Mouse (Mus musculus) hindbrain, embryonic 16.5 days (tissue): ENCODE measurements at regions not wholly inside any gene's neighbourhood (a gene's known extent, or its start where the extent isn't known, plus 50 kb on each side); places are given as distances from the start of the nearest gene placed in this dataset.

ENCODE experiments used
- ATAC-seq: fragments of 200-750 bp; cut with Nextera tagmentation; 2 replicates; pipeline ENCODE4 v1.8.0; 2017; ENCODE audit warnings: moderate TSS enrichment, moderate library complexity
- H3K27ac ChIP-seq: fragments of 300-500 bp; sonication (generic); 2 replicates; pipeline ENCODE4 v1.5.1; 2014; ENCODE audit warnings: low read depth, mild to moderate bottlenecking, control low read depth, low read length, moderate library complexity
- H3K27me3 ChIP-seq: fragments of 300-500 bp; sonication (generic); replicated peaks from 2 replicates; pipeline ENCODE4 v1.6.1; 2014; ENCODE audit warnings: low read length; ENCODE audit not compliant: control insufficient read depth, insufficient read depth
- H3K36me3 ChIP-seq: fragments of 300-500 bp; sonication (generic); 2 replicates; pipeline ENCODE4 v1.6.1; 2014; ENCODE audit warnings: mild to moderate bottlenecking, low read length, moderate library complexity, mixed read lengths; ENCODE audit not compliant: control insufficient read depth, insufficient read depth
- H3K4me1 ChIP-seq: fragments of 300-500 bp; sonication (generic); 2 replicates; pipeline ENCODE4 v1.6.1; 2014; ENCODE audit warnings: low read depth, low read length; ENCODE audit not compliant: control insufficient read depth, insufficient read depth
- H3K4me2 ChIP-seq: fragments of 300-500 bp; sonication (generic); 2 replicates; pipeline ENCODE4 v1.6.1; 2014; ENCODE audit warnings: mild to moderate bottlenecking, low read length, control low read depth, moderate library complexity
- H3K4me3 ChIP-seq: fragments of 300-500 bp; sonication (generic); 2 replicates; pipeline ENCODE4 v1.5.1; 2014; ENCODE audit warnings: mild to moderate bottlenecking, low read length, control low read depth, moderate library complexity
- H3K9ac ChIP-seq: fragments of 300-500 bp; sonication (generic); 2 replicates; pipeline ENCODE4 v1.6.1; 2014; ENCODE audit warnings: low read depth, mild to moderate bottlenecking, control low read depth, low read length, moderate library complexity
- H3K9me3 ChIP-seq: fragments of 300-500 bp; sonication (generic); 2 replicates; pipeline ENCODE4 v1.6.1; 2014; ENCODE audit warnings: mild to moderate bottlenecking, low read length, moderate library complexity; ENCODE audit not compliant: control insufficient read depth
- WGBS: fragments of 180-500 bp; shearing (Covaris S2); extraction: QIAGEN DNeasy Blood & Tissue Kit; methylation state at CpG from one replicate; pipeline ENCODE4 v1.1.7; 2014; 5-methylcytosine and 5-hydroxymethylcytosine counted together

GRCm38 (mm10) chr1:155006099-155006498 lies 93.3 kb downstream of the Ier5 start:
- WGBS, result 88% methylated on average over 10 of the region's 10 CpGs
- Histone ChIP-seq H3K9ac (no peak overlapping the region), H3K4me3 (no peak overlapping the region), H3K27ac (no peak overlapping the region), H3K4me2 (no peak overlapping the region), H3K36me3 (no peaks in the 10 kb centered on the region), H3K27me3 (no peaks in the 10 kb centered on the region), H3K9me3 (no peaks in the 10 kb centered on the region), H3K4me1 (no peaks in the 10 kb centered on the region)
- ATAC-seq, result no peak

DNA sequence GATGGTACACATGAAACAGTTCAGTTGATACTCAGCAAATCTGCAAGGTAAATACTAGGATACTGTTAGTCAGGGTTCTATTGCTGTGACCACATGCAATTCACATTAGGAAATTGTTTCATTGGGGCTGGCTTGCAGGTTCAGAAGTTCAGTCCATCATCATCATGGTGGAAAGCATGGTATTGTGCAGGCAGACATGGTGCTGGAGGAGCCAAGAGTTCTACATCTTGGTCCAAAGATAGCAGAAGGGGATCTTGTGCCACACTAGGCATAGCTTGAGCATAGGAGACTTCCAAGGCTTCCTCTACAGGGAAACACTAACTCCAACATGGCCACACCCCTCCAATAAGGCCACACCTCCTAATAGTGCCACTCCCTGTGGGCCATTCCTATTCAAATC lies 99.1 kb downstream of the Ier5 start:
- H3K36me3 ChIP-seq, result no peaks in the 10 kb centered on the region
- no peaks in the 10 kb centered on the region for H3K27me3 ChIP-seq
- H3K4me1 ChIP-seq, result peaks cover 3% of the 10 kb centered on the region; the same call in 1 of the 2 replicates
- ATAC-seq, result no peak
- no peak overlapping the region for H3K4me2 ChIP-seq
- H3K9me3 ChIP-seq, result no peaks in the 10 kb centered on the region
- H3K9ac ChIP-seq, result no peak overlapping the region
- H3K4me3 ChIP-seq, result no peak overlapping the region
- no peak overlapping the region for H3K27ac ChIP-seq

DNA sequence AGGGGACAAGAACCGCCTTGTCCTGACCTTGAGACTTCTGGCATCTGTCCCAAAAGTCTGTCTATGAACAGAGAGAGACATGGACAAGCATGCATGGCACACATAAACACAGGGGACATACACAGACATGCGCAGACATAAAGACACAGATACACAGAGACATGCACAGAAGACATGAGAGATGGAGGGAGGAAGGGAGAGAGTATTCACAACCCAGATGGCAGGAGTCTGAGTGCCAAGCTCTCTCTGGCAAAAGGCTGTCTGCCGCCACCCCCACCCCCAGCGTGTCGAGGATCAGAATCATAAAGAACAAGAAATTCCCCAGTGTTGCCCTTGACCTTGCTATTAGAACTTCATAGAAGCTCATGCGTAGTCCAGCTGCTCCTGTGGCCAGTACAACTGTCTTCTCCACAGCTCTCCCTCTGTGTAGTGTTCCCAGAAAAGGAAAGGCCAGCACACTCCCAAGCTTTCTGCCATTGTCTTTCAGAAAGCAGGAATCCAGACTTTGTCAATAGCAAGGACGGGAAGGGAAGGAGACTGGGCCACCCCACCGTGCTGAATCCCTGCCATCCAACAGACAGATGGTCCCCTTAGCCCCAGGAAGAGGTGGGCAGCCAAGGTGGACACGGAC lies 99.8 kb downstream of the Ier5 start:
- peak overlapping the region; percentile 42; the same call in 1 of the 2 replicates for H3K27ac ChIP-seq
- WGBS, result 63% methylated on average over 9 of the region's 9 CpGs
- peak; percentile 67 for ATAC-seq
- no peaks in the 10 kb centered on the region for H3K36me3 ChIP-seq
- no peaks in the 10 kb centered on the region for H3K9me3 ChIP-seq
- no peak overlapping the region for H3K9ac ChIP-seq
- H3K4me2 ChIP-seq, result no peak overlapping the region
- H3K4me3 ChIP-seq, result no peak overlapping the region
- peaks cover 4% of the 10 kb centered on the region for H3K4me1 ChIP-seq
- no peaks in the 10 kb centered on the region for H3K27me3 ChIP-seq

GRCm38 (mm10) chr1:154995778-154996390 lies 103.6 kb downstream of the Ier5 start:
- Histone ChIP-seq H3K9ac (no peak overlapping the region), H3K27ac (no peak overlapping the region), H3K4me2 (no peak overlapping the region), H3K9me3 (no peaks in the 10 kb centered on the region), H3K4me1 (peaks cover 9% of the 10 kb centered on the region), H3K36me3 (no peaks in the 10 kb centered on the region), H3K4me3 (no peak overlapping the region), H3K27me3 (no peaks in the 10 kb centered on the region)
- no peak for ATAC-seq
- WGBS, result 66% methylated on average over 9 of the region's 9 CpGs

DNA sequence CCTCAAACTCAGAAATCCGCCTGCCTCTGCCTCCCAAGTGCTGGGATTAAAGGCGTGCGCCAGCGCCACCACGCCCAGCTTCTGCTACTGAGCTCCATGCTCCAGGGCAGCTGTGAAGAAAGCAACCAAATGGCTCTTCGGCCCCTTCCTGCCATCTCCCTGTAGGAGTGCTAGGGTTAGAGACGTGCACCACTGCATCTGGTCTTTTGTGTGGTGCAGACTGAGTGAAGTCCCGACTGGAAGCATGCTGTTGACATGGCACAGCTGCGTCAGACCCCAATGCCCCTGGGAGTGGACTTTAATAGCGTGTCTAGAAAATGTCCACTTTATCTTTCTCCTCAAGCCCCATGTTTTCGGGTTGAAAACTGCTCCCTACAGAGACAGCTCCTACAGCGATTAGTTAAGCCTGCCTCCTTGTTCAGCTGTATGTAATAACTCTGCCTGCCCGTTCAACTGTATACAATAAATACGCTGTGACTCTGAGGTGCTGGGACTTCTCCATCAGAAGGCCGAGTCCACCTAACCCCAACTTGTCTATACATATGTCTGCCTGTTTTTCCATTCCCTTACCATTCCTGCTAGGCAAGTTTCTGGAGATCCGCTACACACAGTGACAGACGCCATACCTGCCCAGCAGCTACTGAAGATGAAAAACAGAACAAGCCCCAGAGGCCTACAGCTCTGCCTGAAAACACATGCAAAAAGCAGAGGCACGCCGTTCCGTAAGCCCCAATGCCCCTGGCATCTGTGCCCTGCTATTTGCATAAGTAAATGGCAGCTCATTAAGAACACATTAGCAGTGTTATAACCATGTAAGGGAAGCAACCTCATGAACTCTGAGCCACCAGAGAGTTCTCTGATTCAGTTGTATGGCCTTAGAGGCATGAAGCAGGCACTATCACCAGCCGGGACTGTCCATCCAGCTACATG lies 105.2 kb downstream of the Ier5 start:
- Histone ChIP-seq H3K9ac (no peak overlapping the region), H3K4me2 (no peak overlapping the region), H3K27me3 (no peaks in the 10 kb centered on the region), H3K4me1 (peaks cover 9% of the 10 kb centered on the region), H3K9me3 (no peaks in the 10 kb centered on the region), H3K36me3 (no peaks in the 10 kb centered on the region), H3K4me3 (no peak overlapping the region), H3K27ac (no peak overlapping the region; the same call in 1 of the 2 replicates)
- ATAC-seq, result peak; percentile 73
- 50% methylated on average over 21 of the region's 21 CpGs for WGBS

DNA sequence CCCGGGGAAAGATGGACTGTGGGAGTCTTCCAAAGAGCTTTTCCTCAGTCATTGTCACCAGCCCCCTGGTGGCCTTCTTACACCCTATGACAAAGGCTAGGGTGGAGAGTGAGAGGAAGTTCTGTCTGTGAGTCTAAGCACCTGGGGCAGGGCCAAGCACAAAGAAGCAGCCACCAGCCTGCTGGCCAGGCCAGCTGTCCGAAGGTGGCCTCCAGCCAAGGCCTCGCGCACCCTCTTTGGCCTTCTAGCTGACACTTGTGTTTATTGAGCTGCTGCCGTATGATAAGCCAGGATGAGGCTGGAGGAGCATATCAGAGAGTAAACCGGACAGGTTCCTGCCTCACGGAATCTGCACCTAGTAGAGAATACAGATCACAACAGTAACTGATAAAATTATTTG lies 99.0 kb upstream of the Cacna1e start:
- Histone ChIP-seq H3K4me1 (no peaks in the 10 kb centered on the region; the same call in 1 of the 2 replicates), H3K27ac (no peak overlapping the region), H3K4me2 (no peak overlapping the region), H3K27me3 (no peaks in the 10 kb centered on the region), H3K9ac (no peak overlapping the region), H3K4me3 (no peak overlapping the region), H3K36me3 (no peaks in the 10 kb centered on the region), H3K9me3 (no peaks in the 10 kb centered on the region)
- WGBS, result 66% methylated on average over 7 of the region's 7 CpGs
- 0 out of 2 replicates have a peak, but pooled peaks have one; percentile 34 for ATAC-seq

GRCm38 (mm10) chr1:154982836-154983235 lies 98.5 kb upstream of the Cacna1e start:
- Histone ChIP-seq H3K27ac (no peak overlapping the region), H3K27me3 (no peaks in the 10 kb centered on the region)
- WGBS, result 91% methylated on average over 9 of the region's 9 CpGs

DNA sequence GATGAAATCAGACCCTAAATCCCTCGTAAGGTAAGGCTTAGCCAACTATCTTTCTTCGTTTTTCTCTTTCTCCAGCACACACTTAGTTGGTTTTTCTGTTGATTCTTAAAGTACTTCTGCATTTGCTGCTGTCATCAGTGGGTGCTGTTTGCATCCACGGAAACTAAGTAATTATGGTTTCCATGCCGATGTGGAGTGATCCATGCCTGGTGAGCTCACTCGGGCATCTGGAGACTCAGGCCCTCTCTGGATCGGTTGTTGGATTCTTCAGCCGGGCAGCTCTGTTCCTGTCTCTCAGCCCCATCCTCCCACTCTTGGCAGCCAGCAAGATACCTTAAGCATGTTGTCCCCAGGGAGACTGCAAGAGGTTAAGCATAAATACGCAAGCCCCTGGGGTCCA lies 97.4 kb upstream of the Cacna1e start:
- no peak overlapping the region for H3K27ac ChIP-seq
- H3K4me1 ChIP-seq, result no peaks in the 10 kb centered on the region; the same call in 1 of the 2 replicates
- 70% methylated on average over 8 of the region's 8 CpGs for WGBS
- no peaks in the 10 kb centered on the region for H3K36me3 ChIP-seq
- H3K27me3 ChIP-seq, result no peaks in the 10 kb centered on the region
- ATAC-seq, result no peak
- no peak overlapping the region for H3K9ac ChIP-seq
- no peak overlapping the region for H3K4me3 ChIP-seq
- H3K4me2 ChIP-seq, result no peak overlapping the region
- no peaks in the 10 kb centered on the region for H3K9me3 ChIP-seq

More at GRCm38 (mm10) chr1:154982836-154983235, 98.5 kb upstream of the Cacna1e start:
- no peak for ATAC-seq
- no peaks in the 10 kb centered on the region for H3K36me3 ChIP-seq
- H3K4me2 ChIP-seq, result no peak overlapping the region
- no peak overlapping the region for H3K4me3 ChIP-seq
- no peaks in the 10 kb centered on the region for H3K9me3 ChIP-seq
- H3K4me1 ChIP-seq, result no peaks in the 10 kb centered on the region; the same call in 1 of the 2 replicates
- no peak overlapping the region for H3K9ac ChIP-seq

- Histone ChIP-seq H3K9ac (no peak overlapping the region), H3K36me3 (no peaks in the 10 kb centered on the region), H3K27me3 (no peaks in the 10 kb centered on the region), H3K4me3 (no peak overlapping the region), H3K9me3 (no peaks in the 10 kb centered on the region), H3K27ac (no peak overlapping the region), H3K4me2 (no peak overlapping the region), H3K4me1 (no peaks in the 10 kb centered on the region)
- ATAC-seq, result no peak
- WGBS, result 93% methylated on average over 4 of the region's 4 CpGs
Measured at GRCm38 (mm10) chr1:154975732-154976131, 91.4 kb upstream of the Cacna1e start.
